Mouse (Mus musculus) cerebellum, postnatal 14 days (tissue): Measurements from ENCODE around the gene Pxmp2.
A peak's percentile ranks its signal among the peaks of the same experiment; 100 is the strongest.

Experiments used
- DNase-seq, 2 experiments: peaks; one replicate each; pipeline ENCODE4 v3.0.0; 2021; ENCODE audit warnings: mixed read lengths in 2 of 2

The Pxmp2 gene

GRCm38 (mm10) chr5:110285770-110286445 lies at the start of gene Pxmp2, which contains the start of gene Pole:
Gene Pxmp2, minus strand, starts transcription at chr5:110286186.
Gene Pole, plus strand, starts transcription at chr5:110286306.
- peak; percentile 92 to 94 for DNase-seq

GRCm38 (mm10) chr5:110330508-110330907 lies 44.5 kb upstream of the Pxmp2 start:
- no peak for DNase-seq

GRCm38 (mm10) chr5:110313127-110313526 lies 27.1 kb upstream of the Pxmp2 start:
- no peak for DNase-seq

- DNase-seq: peak; percentile 70 to 74
Measured at GRCm38 (mm10) chr5:110308861-110309260, 22.9 kb upstream of the Pxmp2 start.

- DNase-seq: no peak
Measured at GRCm38 (mm10) chr5:110300591-110300990, 14.6 kb upstream of the Pxmp2 start.

- DNase-seq: no peak
Measured at GRCm38 (mm10) chr5:110296637-110297036, 10.7 kb upstream of the Pxmp2 start.

GRCm38 (mm10) chr5:110291649-110292048 lies 5.7 kb upstream of the Pxmp2 start:
- DNase-seq: no peak

GRCm38 (mm10) chr5:110287084-110287475 lies 1.1 kb upstream of the Pxmp2 start:
- no peak for DNase-seq

GRCm38 (mm10) chr5:110286446-110287083 lies 579 bp upstream of the Pxmp2 start:
- no peak for DNase-seq

GRCm38 (mm10) chr5:110285156-110285555 lies 830 bp downstream of the Pxmp2 start:
- DNase-seq: peak in 1 of 2 experiments; percentile 10

- DNase-seq: peak; percentile 51 to 79
Measured at GRCm38 (mm10) chr5:110284536-110284935, 1.4 kb downstream of the Pxmp2 start.

- no peak for DNase-seq
Measured at GRCm38 (mm10) chr5:110281984-110282383, 4.0 kb downstream of the Pxmp2 start.

- no peak for DNase-seq
Measured at GRCm38 (mm10) chr5:110276910-110277309, 9.1 kb downstream of the Pxmp2 start.

GRCm38 (mm10) chr5:110276391-110276790 lies 9.6 kb downstream of the Pxmp2 start:
- DNase-seq: no peak

- no peak for DNase-seq
Measured at GRCm38 (mm10) chr5:110274846-110275245, 11.1 kb downstream of the Pxmp2 start.

- no peak for DNase-seq
Measured at GRCm38 (mm10) chr5:110274147-110274546, 11.8 kb downstream of the Pxmp2 start.

GRCm38 (mm10) chr5:110270242-110270641 lies 15.7 kb downstream of the Pxmp2 start:
- DNase-seq: peak; percentile 19 to 23

- peak; percentile 96 to 99 for DNase-seq
Measured at GRCm38 (mm10) chr5:110269141-110270101, 16.6 kb downstream of the Pxmp2 start, which contains the start of gene Pgam5. Gene Pgam5, minus strand, starts transcription at chr5:110269913.

- DNase-seq: no peak
Measured at GRCm38 (mm10) chr5:110266941-110267340, 19.0 kb downstream of the Pxmp2 start.

- no peak for DNase-seq
Measured at GRCm38 (mm10) chr5:110244091-110244490, 41.9 kb downstream of the Pxmp2 start.

- no peak for DNase-seq
Measured at GRCm38 (mm10) chr5:110232346-110232745, 53.6 kb downstream of the Pxmp2 start.

GRCm38 (mm10) chr5:110231638-110232037 lies 54.3 kb downstream of the Pxmp2 start:
- DNase-seq: peak; percentile 16 to 26
